Mouse (Mus musculus) c-Kit-positive CD71-positive TER-119-positive erythroid progenitor cells, embryonic 14.5 days (primary cell): ENCODE data around the gene Cnbd2.

Experiments used
- DNase-seq: peaks from one replicate; pipeline ENCODE4 v3.0.0-alpha.2; 2013; ENCODE audit warnings: low spot score

Gene Cnbd2

GRCm38 (mm10) chr2:156311441-156311840, 658 bp upstream of the Cnbd2 start:
- no peak for DNase-seq

GRCm38 (mm10) chr2:156311841-156312291, 233 bp upstream of the Cnbd2 start:
- DNase-seq = peak; percentile 23

GRCm38 (mm10) chr2:156313153-156313552, 1.1 kb downstream of the Cnbd2 start:
- DNase-seq = peak; percentile 24

GRCm38 (mm10) chr2:156314811-156315210, 2.7 kb downstream of the Cnbd2 start:
- DNase-seq = no peak

GRCm38 (mm10) chr2:156318491-156318890, 6.4 kb downstream of the Cnbd2 start:
- DNase-seq = no peak

- DNase-seq = no peak
These were observed 9.4 kb downstream of the Cnbd2 start for GRCm38 (mm10) chr2:156321538-156321937.

- DNase-seq = peak; percentile 49
These were observed 12.1 kb downstream of the Cnbd2 start for GRCm38 (mm10) chr2:156324116-156324588.

- no peak for DNase-seq
These were observed 12.6 kb downstream of the Cnbd2 start for GRCm38 (mm10) chr2:156324681-156325080.

GRCm38 (mm10) chr2:156330681-156331080, 18.6 kb downstream of the Cnbd2 start:
- DNase-seq = no peak

GRCm38 (mm10) chr2:156331446-156331965, 19.4 kb downstream of the Cnbd2 start:
- no peak for DNase-seq

GRCm38 (mm10) chr2:156340078-156340477, 28.0 kb downstream of the Cnbd2 start:
- DNase-seq = no peak

- DNase-seq = no peak
These were observed 32.9 kb downstream of the Cnbd2 start for GRCm38 (mm10) chr2:156344775-156345532.

GRCm38 (mm10) chr2:156348812-156349211, 36.7 kb downstream of the Cnbd2 start:
- DNase-seq = no peak

- DNase-seq = no peak
These were observed 37.3 kb downstream of the Cnbd2 start for GRCm38 (mm10) chr2:156349286-156349848.

GRCm38 (mm10) chr2:156351243-156351642, 39.1 kb downstream of the Cnbd2 start:
- no peak for DNase-seq

GRCm38 (mm10) chr2:156352413-156353165, 40.5 kb downstream of the Cnbd2 start:
- no peak for DNase-seq

- DNase-seq = no peak
These were observed 41.2 kb downstream of the Cnbd2 start for GRCm38 (mm10) chr2:156353265-156353692.

GRCm38 (mm10) chr2:156356031-156356430, 43.9 kb downstream of the Cnbd2 start:
- no peak for DNase-seq

GRCm38 (mm10) chr2:156368465-156368864, 56.4 kb downstream of the Cnbd2 start:
- no peak for DNase-seq

- no peak for DNase-seq
These were observed 58.8 kb downstream of the Cnbd2 start for GRCm38 (mm10) chr2:156370896-156371295.

GRCm38 (mm10) chr2:156376956-156377355, 64.9 kb downstream of the Cnbd2 start:
- no peak for DNase-seq

GRCm38 (mm10) chr2:156379929-156380328, 67.8 kb downstream of the Cnbd2 start:
- no peak for DNase-seq
